Mouse (Mus musculus) gastrocnemius, adult 2 months (tissue): ENCODE results near the gene Usp33. TPM values are rescaled to one million over a fixed set of nuclear protein-coding genes. Genes with fewer than 3 reads are reported as not detected.

Experiments
- DNase-seq: peaks from one replicate; pipeline ENCODE4 v3.0.0; 2022
- H3K27ac ChIP-seq: fragments of 200-600 bp; 2 replicates; pipeline ENCODE4 v1.8.1; 2022; ENCODE audit warnings: mild to moderate bottlenecking
- H3K4me3 ChIP-seq: fragments of 200-600 bp; 2 replicates; pipeline ENCODE4 v1.8.1; 2022; ENCODE audit warnings: mild to moderate bottlenecking, moderate library complexity
- CTCF ChIP-seq: fragments of 200-600 bp; IDR thresholded peaks from 2 replicates; pipeline ENCODE4 v1.8.1; 2022; ENCODE audit warnings: antibody characterized with exemption, mild to moderate bottlenecking, moderate library complexity
- intact Hi-C: fragments of 180-260 bp; cut with DNase I; formaldehyde crosslinking; loops from one replicate; pipeline ENCODE4 v1.15.1; 2025
- total RNA-seq, 2 experiments: library from RNA; stranded (reverse); gene quantifications; 2 replicates each; pipeline ENCODE4 v1.2.3; 2021

The Usp33 gene
- total RNA-seq, 2 experiments from 2014 or later, result 20.9 to 22.0 TPM

GRCm38 (mm10) chr3:152320972-152321645 lies 25.2 kb upstream of the Usp33 start:
- no peak for DNase-seq

GRCm38 (mm10) chr3:152321765-152322547 lies 24.3 kb upstream of the Usp33 start:
- intact Hi-C loops, result no loop called here
- no peak overlapping the region for H3K27ac ChIP-seq
- H3K4me3 ChIP-seq, result no peak overlapping the region
- TF ChIP-seq CTCF, result no peak
- DNase-seq, result no peak

More at GRCm38 (mm10) chr3:152320972-152321645, 25.2 kb upstream of the Usp33 start:
- TF ChIP-seq CTCF, result no peak
- H3K27ac ChIP-seq, result no peak overlapping the region
- H3K4me3 ChIP-seq, result no peak overlapping the region
- intact Hi-C loops, result no loop called here

- intact Hi-C loops, result no loop called here
Measured at GRCm38 (mm10) chr3:152332104-152332503, 14.2 kb upstream of the Usp33 start.

GRCm38 (mm10) chr3:152332545-152333300 lies 13.6 kb upstream of the Usp33 start:
- Histone ChIP-seq H3K4me3 (no peak overlapping the region), H3K27ac (peak overlapping the region; percentile 12; the same call in 1 of the 2 replicates)
- DNase-seq, result peak; percentile 17
- intact Hi-C loops, result no loop called here
- TF ChIP-seq CTCF, result no peak

More at GRCm38 (mm10) chr3:152332104-152332503, 14.2 kb upstream of the Usp33 start:
- Histone ChIP-seq H3K4me3 (no peak overlapping the region), H3K27ac (no peak overlapping the region)
- TF ChIP-seq CTCF, result no peak
- peak; percentile 6 for DNase-seq

- intact Hi-C loops, result no loop called here
- no peak for TF ChIP-seq CTCF
Measured at GRCm38 (mm10) chr3:152333641-152334040, 12.6 kb upstream of the Usp33 start.

GRCm38 (mm10) chr3:152336085-152336484 lies 10.2 kb upstream of the Usp33 start:
- Histone ChIP-seq H3K4me3 (no peak overlapping the region), H3K27ac (no peak overlapping the region)
- intact Hi-C loops, result no loop called here
- no peak for TF ChIP-seq CTCF
- no peak for DNase-seq

More at GRCm38 (mm10) chr3:152333641-152334040, 12.6 kb upstream of the Usp33 start:
- Histone ChIP-seq H3K27ac (peak overlapping the region; percentile 12; the same call in 1 of the 2 replicates), H3K4me3 (no peak overlapping the region)
- DNase-seq, result no peak

GRCm38 (mm10) chr3:152339862-152340557 lies 6.3 kb upstream of the Usp33 start, which contains the start of gene Miga1:
TSS of gene Miga1 (minus strand) at chr3:152340407.
- DNase-seq, result peak; percentile 68
- intact Hi-C loops, result no loop called here
- Histone ChIP-seq H3K4me3 (peak within 1 kb of the TSS; percentile 90), H3K27ac (peak within 1 kb of the TSS; percentile 84)
- TF ChIP-seq CTCF, result no peak

- no peak overlapping the region for H3K27ac ChIP-seq
- H3K4me3 ChIP-seq, result no peak overlapping the region
- intact Hi-C loops, result no loop called here
- TF ChIP-seq CTCF, result no peak
- no peak for DNase-seq
Measured at GRCm38 (mm10) chr3:152342961-152343517, 3.2 kb upstream of the Usp33 start.

GRCm38 (mm10) chr3:152346633-152347141 lies 409 bp downstream of the Usp33 start:
- Histone ChIP-seq H3K27ac (peak overlapping the region; percentile 93), H3K4me3 (peak overlapping the region; percentile 88)
- no peak for TF ChIP-seq CTCF
- DNase-seq, result peak; percentile 80
- intact Hi-C loops, result no loop called here

GRCm38 (mm10) chr3:152347227-152347626 lies 949 bp downstream of the Usp33 start:
- peak overlapping the region; percentile 88 for H3K4me3 ChIP-seq
- no peak for DNase-seq
- intact Hi-C loops, result no loop called here
- peak overlapping the region; percentile 93 for H3K27ac ChIP-seq
- TF ChIP-seq CTCF, result no peak

- no peak for TF ChIP-seq CTCF
- no peak for DNase-seq
- Histone ChIP-seq H3K4me3 (peak overlapping the region; percentile 88), H3K27ac (peak overlapping the region; percentile 93)
- intact Hi-C loops, result no loop called here
Measured at GRCm38 (mm10) chr3:152348011-152348830, 1.9 kb downstream of the Usp33 start.
